Comparison of ENCODE assay signal across 21 mouse cellular contexts in the genomic region with DNA sequence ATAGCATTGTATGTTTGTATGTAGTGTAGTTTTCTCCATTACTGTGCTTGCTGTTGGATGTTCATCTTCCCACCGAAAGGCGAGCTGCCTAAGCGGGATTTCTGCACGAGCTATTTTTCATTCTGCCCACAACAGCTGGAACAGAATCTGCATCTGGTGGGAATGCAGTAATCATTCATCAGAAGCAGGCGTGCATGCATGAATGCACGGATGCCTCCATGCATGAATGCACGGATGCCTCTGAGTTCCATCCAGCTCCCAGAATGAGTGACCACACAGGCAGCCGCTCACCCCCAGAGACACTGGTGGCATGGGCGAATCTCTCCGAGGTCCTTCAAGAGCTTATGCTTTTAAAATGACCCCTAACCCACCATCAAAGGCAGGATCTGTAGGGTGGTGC. TPM values are rescaled to one million over a fixed set of nuclear protein-coding genes. Genes with fewer than 3 reads are reported as not detected.
DNase-seq lines count a peak whose midpoint lies in the region; ATAC-seq and TF ChIP-seq lines count a peak whose summit lies in the region.
"Had no signal": no experiment of that assay in that cellular context is flagged by ENCODE, and none has a peak within 500 bp of the region (broad histone marks: within the 10 kb centered on the region; RNA-seq: fewer than 3 reads in every experiment).

No protein-coding gene starts in this region.

- no peaks in the 10 kb centered on the region for H3K27me3 ChIP-seq in heart, embryonic 12.5 days (replicated peaks)
- H3K27me3 ChIP-seq in kidney, adult 2 months (replicated peaks; ENCODE audit: control insufficient read depth, insufficient read depth, low read length): no peaks in the 10 kb centered on the region
- H3K27me3 ChIP-seq in neural tube, embryonic 11.5 days (ENCODE audit: control insufficient read depth, insufficient read depth, low read length): no peaks in the 10 kb centered on the region
- no peaks in the 10 kb centered on the region for H3K27me3 ChIP-seq in thymus, adult 2 months (ENCODE audit: control insufficient read depth, insufficient read depth, low read length)
- H3K27me3 ChIP-seq: midbrain, embryonic 15.5 days had no signal

- no peak overlapping the region for H3K4me3 ChIP-seq in heart, embryonic 12.5 days
- H3K4me3 ChIP-seq in kidney, adult 2 months (ENCODE audit: insufficient read depth, low read depth, low read length): no peak overlapping the region
- H3K4me3 ChIP-seq in neural tube, embryonic 11.5 days (ENCODE audit: low read depth, low read length): no peak overlapping the region
- no peak overlapping the region for H3K4me3 ChIP-seq in thymus, adult 2 months (ENCODE audit: control insufficient read depth, insufficient read depth, low read length)
- H3K4me3 ChIP-seq: erythroblast, embryonic 14.5 days; midbrain, embryonic 15.5 days had no signal

- no peaks in the 10 kb centered on the region for H3K9me3 ChIP-seq in heart, embryonic 12.5 days (replicated peaks)
- no peaks in the 10 kb centered on the region for H3K9me3 ChIP-seq in neural tube, embryonic 11.5 days (ENCODE audit: control insufficient read depth, low read length)
- H3K9me3 ChIP-seq: G1E; midbrain, embryonic 15.5 days had no signal

- TF ChIP-seq CTCF in kidney, adult 2 months (conservative IDR thresholded peaks at IDR 0.05; ENCODE audit: insufficient read depth, insufficient read length, low read depth, low read length): no peak
- no peak for TF ChIP-seq CTCF in thymus, adult 2 months (IDR thresholded peaks at IDR 0.05; ENCODE audit: borderline replicate concordance, control insufficient read depth, extremely low read depth, insufficient read depth, low read length, poor library complexity)

- 0 out of 2 replicates have a peak overlapping the region, but pooled peaks have one; percentile 4 for H3K27ac ChIP-seq in heart, embryonic 12.5 days (ENCODE audit: poor library complexity, severe bottlenecking)
- no peak overlapping the region for H3K27ac ChIP-seq in kidney, adult 2 months (ENCODE audit: insufficient read depth, low read depth, low read length)
- H3K27ac ChIP-seq in neural tube, embryonic 11.5 days (ENCODE audit: low read depth, low read length): no peak overlapping the region
- no peak overlapping the region for H3K27ac ChIP-seq in thymus, adult 2 months (ENCODE audit: control insufficient read depth, insufficient read depth, low read length)
- H3K27ac ChIP-seq: macrophage; midbrain, embryonic 15.5 days had no signal

- TF ChIP-seq POLR2A in kidney, adult 2 months (IDR thresholded peaks at IDR 0.05; ENCODE audit: low read depth, low read length): no peak
- TF ChIP-seq POLR2A in thymus, adult 2 months (IDR thresholded peaks at IDR 0.05; ENCODE audit: control insufficient read depth, extremely low read depth, insufficient read depth, low read length, poor library complexity): no peak

- H3K4me2 ChIP-seq in heart, embryonic 12.5 days: peak overlapping the region; percentile 40
- H3K4me2 ChIP-seq in neural tube, embryonic 11.5 days (ENCODE audit: low read depth): no peak overlapping the region
- H3K4me2 ChIP-seq: midbrain, embryonic 15.5 days had no signal

- no peaks in the 10 kb centered on the region for H3K36me3 ChIP-seq in heart, embryonic 12.5 days
- H3K36me3 ChIP-seq in kidney, adult 2 months (ENCODE audit: control insufficient read depth, insufficient read depth, low read length): no peaks in the 10 kb centered on the region
- no peaks in the 10 kb centered on the region for H3K36me3 ChIP-seq in neural tube, embryonic 11.5 days (ENCODE audit: control insufficient read depth, insufficient read depth, low read length)
- no peaks in the 10 kb centered on the region for H3K36me3 ChIP-seq in thymus, adult 2 months (ENCODE audit: control insufficient read depth, insufficient read depth, low read length)
- H3K36me3 ChIP-seq: G1E; midbrain, embryonic 15.5 days had no signal

- intact Hi-C loops in heart, postnatal 14 days (cut with DNase I): no loop called here

- WGBS in heart, embryonic 12.5 days: 86% methylated on average over 10 of the region's 10 CpGs
- WGBS in kidney, adult 2 months: 43% methylated on average over 10 of the region's 10 CpGs
- WGBS in neural tube, embryonic 11.5 days: 46% methylated on average over 10 of the region's 10 CpGs
- WGBS in thymus, adult 2 months: 92% methylated on average over 10 of the region's 10 CpGs

- peaks cover 47% of the 10 kb centered on the region for H3K4me1 ChIP-seq in heart, embryonic 12.5 days (replicated peaks)
- H3K4me1 ChIP-seq in kidney, adult 2 months (ENCODE audit: control insufficient read depth, insufficient read depth, low read length): no peaks in the 10 kb centered on the region
- H3K4me1 ChIP-seq in neural tube, embryonic 11.5 days (ENCODE audit: control insufficient read depth, insufficient read depth, low read length): no peaks in the 10 kb centered on the region; the same call in 1 of the 2 replicates
- H3K4me1 ChIP-seq in thymus, adult 2 months (replicated peaks; ENCODE audit: control insufficient read depth, insufficient read depth, low read length): no peaks in the 10 kb centered on the region

- no peak for ATAC-seq in heart, embryonic 12.5 days (ENCODE audit: insufficient number of reproducible peaks, low FRiP score)
- no peak for ATAC-seq in neural tube, embryonic 11.5 days (ENCODE audit: insufficient read depth, low FRiP score, low TSS enrichment)
- ATAC-seq: midbrain, embryonic 15.5 days had no signal

- no peak for DNase-seq in heart, postnatal 14 days
- DNase-seq in kidney, adult 2 months: peak; percentile 43
- DNase-seq in kidney, postnatal 25 days: no peak
- DNase-seq in embryo, embryonic 10.5 days (ENCODE audit: low spot score): peak; percentile 54
- DNase-seq in neural tube, embryonic 11.5 days (ENCODE audit: low spot score): peak; percentile 43
- DNase-seq in thymus, adult 2 months: no peak
- DNase-seq: adrenal gland, adult 8-10 months; cerebellum, adult 2 months; gastrocnemius, postnatal 10 days; lung, adult 2 months; right cerebral cortex, postnatal 4 days had no signal

- H3K9ac ChIP-seq in heart, embryonic 12.5 days: no peak overlapping the region
- no peak overlapping the region for H3K9ac ChIP-seq in neural tube, embryonic 11.5 days (ENCODE audit: low read length)
- H3K9ac ChIP-seq: midbrain, embryonic 15.5 days had no signal

RNA-seq across cellular contexts. Expression of gene Kcne1, which starts 1.7 kb away (rescaled TPM):
- polyA plus RNA-seq in heart, embryonic 12.5 days (2016; fragmentation: Nextera tagmentation; extraction: Ambion mirVana): 78.4 and 87.1 TPM in 2 replicates
- total RNA-seq in heart, postnatal 14 days (2021): 100 to 1,000 TPM; 171 to 231 TPM
- 34.3 and 37.4 TPM in 2 replicates for polyA plus RNA-seq in kidney, adult 2 months (2012; rRNA removed)
- 0.15 and 0.54 TPM in 2 replicates for polyA plus RNA-seq in neural tube, embryonic 11.5 days (2014; fragmentation: Nextera tagmentation; extraction: Ambion mirVana)
- polyA plus RNA-seq in thymus, adult 2 months (2012; rRNA removed): 0.04 and 1.5 TPM in 2 replicates
- total RNA-seq: adrenal gland, adult 8-10 months; gastrocnemius, postnatal 10 days; layer of hippocampus, postnatal 25 days; left cerebral cortex, postnatal 36 days; liver, adult 2 months had no signal
- polyA plus RNA-seq: cortical plate, adult 2 months; erythroblast, embryonic 14.5 days; G1E; liver, adult 2 months; lung, adult 2 months; macrophage; midbrain, embryonic 15.5 days had no signal

RNA-seq across cellular contexts. Expression of gene Fam243, which starts 36.3 kb away (rescaled TPM):
- polyA plus RNA-seq in heart, embryonic 12.5 days (2016; fragmentation: Nextera tagmentation; extraction: Ambion mirVana): not detected in 2 replicates
- 1 to 10 TPM; 1.2 to 1.4 TPM for total RNA-seq in heart, postnatal 14 days (2021)
- polyA plus RNA-seq in kidney, adult 2 months (2012; rRNA removed): 0.56 and 0.74 TPM in 2 replicates
- polyA plus RNA-seq in neural tube, embryonic 11.5 days (2014; fragmentation: Nextera tagmentation; extraction: Ambion mirVana): not detected in 2 replicates
- polyA plus RNA-seq in thymus, adult 2 months (2012; rRNA removed): 0.03 TPM in 1 of 2 replicates, not detected in the other
- total RNA-seq: gastrocnemius, postnatal 10 days; layer of hippocampus, postnatal 25 days; left cerebral cortex, postnatal 36 days; liver, adult 2 months had no signal
- polyA plus RNA-seq: cerebellum, adult 2 months; cortical plate, adult 2 months; erythroblast, embryonic 14.5 days; G1E; liver, adult 2 months; lung, adult 2 months; macrophage; urinary bladder, adult 2 months had no signal

RNA-seq across cellular contexts. Expression of gene Smim11, which starts 56.5 kb away (rescaled TPM):
- 121 and 124 TPM in 2 replicates for polyA plus RNA-seq in heart, embryonic 12.5 days (2016; fragmentation: Nextera tagmentation; extraction: Ambion mirVana)
- 10 to 100 TPM; 54.2 to 57.5 TPM for total RNA-seq in heart, postnatal 14 days (2021)
- polyA plus RNA-seq in kidney, adult 2 months (2012; rRNA removed): 30.4 and 32.6 TPM in 2 replicates
- 107 and 110 TPM in 2 replicates for polyA plus RNA-seq in neural tube, embryonic 11.5 days (2014; fragmentation: Nextera tagmentation; extraction: Ambion mirVana)
- 28.9 and 34.6 TPM in 2 replicates for polyA plus RNA-seq in thymus, adult 2 months (2012; rRNA removed)

Comparison
In these comparisons a context has a peak if more than half of its experiments do, and no peak if none do; other contexts are left out.
1. DNase-seq: peak in kidney, adult 2 months (single experiment), embryo, embryonic 10.5 days (single experiment) and neural tube, embryonic 11.5 days (single experiment); none in heart, postnatal 14 days (0 of 2), kidney, postnatal 25 days (0 of 2) and thymus, adult 2 months (single experiment).
2. RNA of gene Kcne1, which starts 1.7 kb away (polyA plus RNA-seq): 78.4 to 87.1 TPM in heart, embryonic 12.5 days and 34.3 to 37.4 TPM in kidney, adult 2 months; 0.04 to 1.5 TPM in thymus, adult 2 months and 0.15 to 0.54 TPM in neural tube, embryonic 11.5 days; every median in the first group is over 10 times any median in the second.